Mouse (Mus musculus): ENCODE measurements around the gene Prkacb.

Prkacb gene

GRCm38 (mm10) chr3:146712305-146712704, 100.5 kb downstream of the Prkacb start:
- DNase-seq, result no peak

GRCm38 (mm10) chr3:146711559-146711958, 101.2 kb downstream of the Prkacb start:
- DNase-seq, result no peak

- no peak for DNase-seq
These were observed 101.7 kb downstream of the Prkacb start for GRCm38 (mm10) chr3:146711084-146711483.

- DNase-seq, result no peak
These were observed 103.7 kb downstream of the Prkacb start for GRCm38 (mm10) chr3:146709086-146709485.

- no peak for DNase-seq
These were observed 104.4 kb downstream of the Prkacb start for GRCm38 (mm10) chr3:146708381-146708780.

- DNase-seq, result no peak
These were observed 108.7 kb downstream of the Prkacb start for GRCm38 (mm10) chr3:146704099-146704498.

GRCm38 (mm10) chr3:146700051-146700450, 112.7 kb downstream of the Prkacb start:
- no peak for DNase-seq

- DNase-seq, result no peak
These were observed 113.8 kb downstream of the Prkacb start for GRCm38 (mm10) chr3:146698982-146699381.

GRCm38 (mm10) chr3:146692547-146692946, 120.2 kb downstream of the Prkacb start:
- no peak for DNase-seq

- DNase-seq, result no peak
These were observed 125.6 kb downstream of the Prkacb start for GRCm38 (mm10) chr3:146687121-146687725.

GRCm38 (mm10) chr3:146686428-146686827, 126.4 kb downstream of the Prkacb start:
- no peak for DNase-seq

- peak; percentile 70 to 79 for DNase-seq
These were observed 127.7 kb downstream of the Prkacb start, which contains the start of gene Samd13 for GRCm38 (mm10) chr3:146684811-146685675. Samd13 (minus strand) TSS chr3:146685592.

GRCm38 (mm10) chr3:146683095-146683494, 129.7 kb downstream of the Prkacb start:
- no peak for DNase-seq

- peak; percentile 40 to 42 for DNase-seq
These were observed 130.6 kb downstream of the Prkacb start for GRCm38 (mm10) chr3:146682140-146682651.

- no peak for DNase-seq
These were observed 131.1 kb downstream of the Prkacb start for GRCm38 (mm10) chr3:146681696-146682095.

- no peak for DNase-seq
These were observed 132.2 kb downstream of the Prkacb start for GRCm38 (mm10) chr3:146680625-146681024.

GRCm38 (mm10) chr3:146679646-146680045, 133.1 kb downstream of the Prkacb start:
- DNase-seq, result no peak

Measured in lung, postnatal 4 days (tissue).